9 mouse cellular contexts compared by ENCODE assay signal in genomic region chr12:81974806-81975205, GRCm38 (mm10).
DNase-seq lines count a peak whose midpoint lies in the region; ATAC-seq and TF ChIP-seq lines count a peak whose summit lies in the region.
"Had no signal": no experiment of that assay in that cellular context is flagged by ENCODE, and none has a peak within 500 bp of the region (broad histone marks: within the 10 kb centered on the region; RNA-seq: fewer than 3 reads in every experiment).

No protein-coding gene starts in this region.

- peak; percentile 34 for DNase-seq in cerebellum, adult 9-10 months
- no peak for DNase-seq in cerebellum, adult 11 months
- peak; percentile 20 for DNase-seq in liver, adult 2 months (ENCODE audit: extremely low read depth, low read depth, low spot score)
- DNase-seq in liver, embryonic 11.5 days (ENCODE audit: low spot score), result no peak
- DNase-seq in embryo, embryonic 10.5 days (ENCODE audit: low spot score), result peak; percentile 42
- peak; percentile 77 for DNase-seq in lung, postnatal 36 days
- no peak for DNase-seq in ovary, postnatal 10 days (ENCODE audit: low spot score)
- DNase-seq in ovary, adult 18-20 months (ENCODE audit: low spot score), result no peak

- no peak for ATAC-seq in liver, embryonic 11.5 days (replicated peaks; ENCODE audit: low FRiP score)

- H3K9ac ChIP-seq in liver, adult 2 months (ENCODE audit: low read depth, low read length), result no peak overlapping the region
- H3K9ac ChIP-seq in liver, embryonic 11.5 days (ENCODE audit: low read depth, low read length), result no peak overlapping the region
- H3K9ac ChIP-seq: stomach, embryonic 15.5 days had no signal

- no peak overlapping the region for H3K4me2 ChIP-seq in liver, embryonic 11.5 days
- H3K4me2 ChIP-seq: stomach, embryonic 15.5 days had no signal

- H3K27ac ChIP-seq in liver, adult 2 months (replicated peaks; ENCODE audit: insufficient read depth, low read depth, low read length), result no peak overlapping the region
- no peak overlapping the region for H3K27ac ChIP-seq in liver, embryonic 11.5 days (ENCODE audit: low read depth, low read length)
- H3K27ac ChIP-seq: stomach, embryonic 15.5 days had no signal

- H3K79me2 ChIP-seq in liver, adult 2 months (ENCODE audit: control insufficient read depth, insufficient read depth, low read length), result no peaks in the 10 kb centered on the region

- H3K4me3 ChIP-seq in liver, adult 2 months (ENCODE audit: insufficient read depth, low read depth, low read length), result no peak overlapping the region
- no peak overlapping the region for H3K4me3 ChIP-seq in liver, embryonic 11.5 days (ENCODE audit: low read depth, low read length)
- H3K4me3 ChIP-seq: stomach, embryonic 15.5 days had no signal

- 56% methylated on average over 2 of the region's 2 CpGs for WGBS in liver, adult 2 months
- 65% methylated on average over 2 of the region's 2 CpGs for WGBS in liver, embryonic 11.5 days

- no peaks in the 10 kb centered on the region for H3K4me1 ChIP-seq in liver, adult 2 months (ENCODE audit: control insufficient read depth, insufficient read depth, low read length)
- H3K4me1 ChIP-seq in liver, embryonic 11.5 days (replicated peaks; ENCODE audit: control insufficient read depth, insufficient read depth, low read length), result no peaks in the 10 kb centered on the region
- H3K4me1 ChIP-seq: stomach, embryonic 15.5 days had no signal

- TF ChIP-seq CTCF in liver, adult 2 months (IDR thresholded peaks at IDR 0.05; ENCODE audit: low read depth, low read length), result peak; percentile 21; the same call in 1 of the 2 replicates

- TF ChIP-seq POLR2A in liver, adult 2 months (IDR thresholded peaks at IDR 0.05; ENCODE audit: extremely low read depth, insufficient read depth, low read length), result no peak

- H3K9me3 ChIP-seq in liver, embryonic 11.5 days (ENCODE audit: control insufficient read depth, low read length), result no peaks in the 10 kb centered on the region
- H3K9me3 ChIP-seq: stomach, embryonic 15.5 days had no signal

- no peaks in the 10 kb centered on the region for H3K27me3 ChIP-seq in liver, adult 2 months (ENCODE audit: control insufficient read depth, insufficient read depth, low read length)
- no peaks in the 10 kb centered on the region for H3K27me3 ChIP-seq in liver, embryonic 11.5 days (replicated peaks; ENCODE audit: control insufficient read depth, insufficient read depth, low read length)
- H3K27me3 ChIP-seq: stomach, embryonic 15.5 days had no signal

- peaks cover 39% of the 10 kb centered on the region for H3K36me3 ChIP-seq in liver, adult 2 months (ENCODE audit: control insufficient read depth, insufficient read depth, low read length)
- H3K36me3 ChIP-seq in liver, embryonic 11.5 days (ENCODE audit: control insufficient read depth, insufficient read depth, low read length), result peaks cover 5% of the 10 kb centered on the region; the same call in 1 of the 2 replicates

Comparison
In these comparisons a context has a peak if more than half of its experiments do, and no peak if none do; other contexts are left out.
1. DNase-seq: peak in cerebellum, adult 9-10 months (single experiment), liver, adult 2 months (single experiment), embryo, embryonic 10.5 days (single experiment) and lung, postnatal 36 days (single experiment); none in cerebellum, adult 11 months (single experiment), liver, embryonic 11.5 days (single experiment), ovary, postnatal 10 days (single experiment) and ovary, adult 18-20 months (single experiment).